In genomic region chr5:108085440-108085839, GRCm38 (mm10) we compare ENCODE assay signal across 16 mouse cellular contexts. TPM values are rescaled to one million over a fixed set of nuclear protein-coding genes. Genes with fewer than 3 reads are reported as not detected.
DNase-seq lines count a peak whose midpoint lies in the region; ATAC-seq and TF ChIP-seq lines count a peak whose summit lies in the region.
"Had no signal": no experiment of that assay in that cellular context is flagged by ENCODE, and none has a peak within 500 bp of the region (broad histone marks: within the 10 kb centered on the region; RNA-seq: fewer than 3 reads in every experiment).

No protein-coding gene starts in this region.

- WGBS in forebrain, postnatal 0 days = 94% methylated on average over 2 of the region's 2 CpGs
- 93% methylated on average over 2 of the region's 2 CpGs for WGBS in forebrain, embryonic 12.5 days
- WGBS in liver, adult 2 months = 98% methylated on average over 2 of the region's 2 CpGs
- WGBS in liver, embryonic 12.5 days (ENCODE audit: insufficient replicate concordance) = 79% methylated on average over 2 of the region's 2 CpGs

- no peak overlapping the region for H3K4me3 ChIP-seq in forebrain, postnatal 0 days (ENCODE audit: low read depth, low read length)
- H3K4me3 ChIP-seq in forebrain, embryonic 12.5 days (replicated peaks) = no peak overlapping the region
- H3K4me3 ChIP-seq in liver, adult 2 months (ENCODE audit: insufficient read depth, low read depth, low read length) = no peak overlapping the region
- no peak overlapping the region for H3K4me3 ChIP-seq in liver, embryonic 12.5 days
- H3K4me3 ChIP-seq: limb, embryonic 12.5 days; midbrain, embryonic 12.5 days had no signal

- H3K79me2 ChIP-seq in liver, adult 2 months (ENCODE audit: control insufficient read depth, insufficient read depth, low read length) = no peaks in the 10 kb centered on the region; the same call in 1 of the 2 replicates

- no peak for DNase-seq in forebrain, postnatal 0 days
- DNase-seq in liver, adult 2 months (ENCODE audit: extremely low read depth, low read depth, low spot score) = no peak
- DNase-seq in thymus, postnatal 25 days = peak; percentile 17
- no peak for DNase-seq in thymus, postnatal 0 days (ENCODE audit: low spot score)
- no peak for DNase-seq in MN1 (ENCODE audit: low spot score)
- DNase-seq: adrenal gland, postnatal 25 days; kidney, adult 9 months; right cerebral cortex, adult 18-20 months; spleen, adult 18-20 months had no signal

- no peak for TF ChIP-seq POLR2A in liver, adult 2 months (IDR thresholded peaks at IDR 0.05; ENCODE audit: extremely low read depth, insufficient read depth, low read length)

- H3K4me2 ChIP-seq in forebrain, postnatal 0 days (ENCODE audit: low read depth) = no peak overlapping the region
- no peak overlapping the region for H3K4me2 ChIP-seq in forebrain, embryonic 12.5 days
- no peak overlapping the region for H3K4me2 ChIP-seq in liver, embryonic 12.5 days
- H3K4me2 ChIP-seq: hindbrain, embryonic 14.5 days; limb, embryonic 12.5 days; midbrain, embryonic 12.5 days had no signal

- H3K27ac ChIP-seq in forebrain, postnatal 0 days (ENCODE audit: low read depth, low read length) = no peak overlapping the region
- no peak overlapping the region for H3K27ac ChIP-seq in forebrain, embryonic 12.5 days
- H3K27ac ChIP-seq in liver, adult 2 months (replicated peaks; ENCODE audit: insufficient read depth, low read depth, low read length) = no peak overlapping the region
- no peak overlapping the region for H3K27ac ChIP-seq in liver, embryonic 12.5 days
- H3K27ac ChIP-seq: hindbrain, embryonic 14.5 days; limb, embryonic 12.5 days; midbrain, embryonic 12.5 days had no signal

- no peaks in the 10 kb centered on the region for H3K4me1 ChIP-seq in forebrain, postnatal 0 days (ENCODE audit: insufficient read depth)
- H3K4me1 ChIP-seq in forebrain, embryonic 12.5 days = no peaks in the 10 kb centered on the region
- no peaks in the 10 kb centered on the region for H3K4me1 ChIP-seq in liver, adult 2 months (ENCODE audit: control insufficient read depth, insufficient read depth, low read length)
- no peaks in the 10 kb centered on the region for H3K4me1 ChIP-seq in liver, embryonic 12.5 days
- H3K4me1 ChIP-seq: limb, embryonic 12.5 days; midbrain, embryonic 12.5 days had no signal

- no peaks in the 10 kb centered on the region for H3K9me3 ChIP-seq in forebrain, postnatal 0 days (ENCODE audit: low read length)
- no peaks in the 10 kb centered on the region for H3K9me3 ChIP-seq in forebrain, embryonic 12.5 days
- no peaks in the 10 kb centered on the region for H3K9me3 ChIP-seq in liver, embryonic 12.5 days (replicated peaks)
- H3K9me3 ChIP-seq: limb, embryonic 12.5 days; midbrain, embryonic 12.5 days had no signal

- H3K27me3 ChIP-seq in forebrain, postnatal 0 days (ENCODE audit: insufficient read depth, low read length) = no peaks in the 10 kb centered on the region
- no peaks in the 10 kb centered on the region for H3K27me3 ChIP-seq in forebrain, embryonic 12.5 days
- no peaks in the 10 kb centered on the region for H3K27me3 ChIP-seq in liver, adult 2 months (ENCODE audit: control insufficient read depth, insufficient read depth, low read length)
- H3K27me3 ChIP-seq in liver, embryonic 12.5 days (replicated peaks) = no peaks in the 10 kb centered on the region
- H3K27me3 ChIP-seq: limb, embryonic 12.5 days; midbrain, embryonic 12.5 days had no signal

- ATAC-seq in forebrain, postnatal 0 days = no peak
- no peak for ATAC-seq in forebrain, embryonic 12.5 days (ENCODE audit: low FRiP score)
- no peak for ATAC-seq in liver, embryonic 12.5 days
- no peak for ATAC-seq in megakaryocyte-erythroid progenitor cell, adult 5-6 weeks (replicated peaks; ENCODE audit: low FRiP score, low TSS enrichment, poor library complexity, severe bottlenecking)
- ATAC-seq: forebrain, embryonic 14.5 days had no signal

- peaks cover 30% of the 10 kb centered on the region for H3K36me3 ChIP-seq in forebrain, postnatal 0 days (ENCODE audit: insufficient read depth)
- H3K36me3 ChIP-seq in forebrain, embryonic 12.5 days (replicated peaks) = peaks cover 62% of the 10 kb centered on the region
- peaks cover 25% of the 10 kb centered on the region for H3K36me3 ChIP-seq in liver, adult 2 months (ENCODE audit: control insufficient read depth, insufficient read depth, low read length)
- peaks cover 83% of the 10 kb centered on the region for H3K36me3 ChIP-seq in liver, embryonic 12.5 days

- peak; percentile 47 for TF ChIP-seq CTCF in forebrain, postnatal 0 days (IDR thresholded peaks at IDR 0.05; ENCODE audit: low read depth)
- TF ChIP-seq CTCF in liver, adult 2 months (IDR thresholded peaks at IDR 0.05; ENCODE audit: low read depth, low read length) = peak; percentile 8; the same call in 1 of the 2 replicates

- H3K9ac ChIP-seq in forebrain, postnatal 0 days = no peak overlapping the region
- H3K9ac ChIP-seq in forebrain, embryonic 12.5 days = no peak overlapping the region
- no peak overlapping the region for H3K9ac ChIP-seq in liver, adult 2 months (ENCODE audit: low read depth, low read length)
- no peak overlapping the region for H3K9ac ChIP-seq in liver, embryonic 12.5 days
- H3K9ac ChIP-seq: hindbrain, embryonic 14.5 days; limb, embryonic 12.5 days; midbrain, embryonic 12.5 days had no signal

RNA-seq across cellular contexts. Expression of gene Mtf2, which starts 20.0 kb away (rescaled TPM):
- 75.1 and 96.2 TPM in 2 replicates for total RNA-seq in forebrain, postnatal 0 days (2014; rRNA removed)
- 49.0 and 61.9 TPM in 2 replicates for polyA plus RNA-seq in forebrain, postnatal 0 days (2015; fragmentation: Nextera tagmentation; extraction: Ambion mirVana)
- polyA plus RNA-seq in forebrain, embryonic 12.5 days (2016; fragmentation: Nextera tagmentation; extraction: Ambion mirVana) = 134 and 138 TPM in 2 replicates
- 8.2 and 9.8 TPM in 2 replicates for total RNA-seq in liver, adult 2 months (2014; rRNA removed)
- 3.1 and 4.3 TPM in 2 replicates for polyA plus RNA-seq in liver, adult 2 months (2012; rRNA removed)
- 56.3 and 60.4 TPM in 2 replicates for polyA plus RNA-seq in liver, embryonic 12.5 days (2016; fragmentation: Nextera tagmentation; extraction: Ambion mirVana)
- polyA plus RNA-seq in thymus, postnatal 0 days (2015; fragmentation: Nextera tagmentation; extraction: Ambion mirVana) = 263 and 271 TPM in 2 replicates
- total RNA-seq in megakaryocyte-erythroid progenitor cell, adult 5-6 weeks (2014; fragmentation: Nextera tagmentation) = 43.2 and 50.0 TPM in 2 replicates
- 72.6 and 87.5 TPM in 2 replicates for total RNA-seq in megakaryocyte-erythroid progenitor cell, adult 5-6 weeks (2017)

RNA-seq across cellular contexts. Expression of gene Tmed5, which starts 47.0 kb away (rescaled TPM):
- 17.3 and 20.8 TPM in 2 replicates for total RNA-seq in forebrain, postnatal 0 days (2014; rRNA removed)
- 14.0 and 18.7 TPM in 2 replicates for polyA plus RNA-seq in forebrain, postnatal 0 days (2015; fragmentation: Nextera tagmentation; extraction: Ambion mirVana)
- 26.2 and 29.7 TPM in 2 replicates for polyA plus RNA-seq in forebrain, embryonic 12.5 days (2016; fragmentation: Nextera tagmentation; extraction: Ambion mirVana)
- 86.8 and 109 TPM in 2 replicates for total RNA-seq in liver, adult 2 months (2014; rRNA removed)
- 104 and 106 TPM in 2 replicates for polyA plus RNA-seq in liver, adult 2 months (2012; rRNA removed)
- 27.6 and 29.3 TPM in 2 replicates for polyA plus RNA-seq in liver, embryonic 12.5 days (2016; fragmentation: Nextera tagmentation; extraction: Ambion mirVana)
- 72.4 and 82.3 TPM in 2 replicates for polyA plus RNA-seq in thymus, postnatal 0 days (2015; fragmentation: Nextera tagmentation; extraction: Ambion mirVana)
- total RNA-seq in megakaryocyte-erythroid progenitor cell, adult 5-6 weeks (2014; fragmentation: Nextera tagmentation) = 35.9 and 38.7 TPM in 2 replicates
- 77.0 and 81.2 TPM in 2 replicates for total RNA-seq in megakaryocyte-erythroid progenitor cell, adult 5-6 weeks (2017)

RNA-seq across cellular contexts. Expression of gene Ccdc18, which starts 47.2 kb away (rescaled TPM):
- total RNA-seq in forebrain, postnatal 0 days (2014; rRNA removed) = 0.92 and 5.5 TPM in 2 replicates
- polyA plus RNA-seq in forebrain, postnatal 0 days (2015; fragmentation: Nextera tagmentation; extraction: Ambion mirVana) = 2.5 and 2.9 TPM in 2 replicates
- 13.1 and 13.4 TPM in 2 replicates for polyA plus RNA-seq in forebrain, embryonic 12.5 days (2016; fragmentation: Nextera tagmentation; extraction: Ambion mirVana)
- total RNA-seq in liver, adult 2 months (2014; rRNA removed) = 0.18 and 0.87 TPM in 2 replicates
- 0.06 TPM in 1 of 2 replicates, not detected in the other for polyA plus RNA-seq in liver, adult 2 months (2012; rRNA removed)
- polyA plus RNA-seq in liver, embryonic 12.5 days (2016; fragmentation: Nextera tagmentation; extraction: Ambion mirVana) = 7.1 and 9.3 TPM in 2 replicates
- polyA plus RNA-seq in thymus, postnatal 0 days (2015; fragmentation: Nextera tagmentation; extraction: Ambion mirVana) = 18.7 and 21.0 TPM in 2 replicates
- total RNA-seq in megakaryocyte-erythroid progenitor cell, adult 5-6 weeks (2014; fragmentation: Nextera tagmentation) = 17.3 and 17.5 TPM in 2 replicates
- total RNA-seq in megakaryocyte-erythroid progenitor cell, adult 5-6 weeks (2017) = 25.7 and 35.0 TPM in 2 replicates
